Mouse (Mus musculus) embryonic facial prominence, embryonic 14.5 days (tissue): ENCODE data around the gene Igflr1. TPM values are rescaled to one million over a fixed set of nuclear protein-coding genes. Genes with fewer than 3 reads are reported as not detected.

Experiments
- ATAC-seq: fragments of 200-750 bp; cut with Nextera tagmentation; 2 replicates; pipeline ENCODE4 v1.8.0; 2017; ENCODE audit warnings: low read depth, moderate number of reproducible peaks, moderate TSS enrichment
- DNase-seq: peaks from one replicate; pipeline ENCODE4 v3.0.0-alpha.2; 2015; ENCODE audit warnings: low spot score
- H3K27ac ChIP-seq: fragments of 300-500 bp; sonication (generic); replicated peaks from 2 replicates; pipeline ENCODE4 v1.5.1; 2014; ENCODE audit warnings: low read depth, mild to moderate bottlenecking, low read length, moderate library complexity
- H3K27me3 ChIP-seq: fragments of 300-500 bp; sonication (generic); replicated peaks from 2 replicates; pipeline ENCODE4 v1.6.1; 2014; ENCODE audit warnings: low read length; ENCODE audit not compliant: control insufficient read depth, insufficient read depth
- H3K36me3 ChIP-seq: fragments of 300-500 bp; sonication (generic); 2 replicates; pipeline ENCODE4 v1.6.1; 2014; ENCODE audit warnings: low read length, mixed read lengths; ENCODE audit not compliant: control insufficient read depth, insufficient read depth
- H3K4me1 ChIP-seq: fragments of 300-500 bp; sonication (generic); 2 replicates; pipeline ENCODE4 v1.6.1; 2014; ENCODE audit warnings: antibody characterized with exemption, low read length; ENCODE audit not compliant: control insufficient read depth, insufficient read depth
- H3K4me2 ChIP-seq: fragments of 300-500 bp; sonication (generic); 2 replicates; pipeline ENCODE4 v1.6.1; 2014; ENCODE audit warnings: low read depth, mild to moderate bottlenecking, low read length, moderate library complexity, mixed read lengths
- H3K4me3 ChIP-seq: fragments of 300-500 bp; sonication (generic); 2 replicates; pipeline ENCODE4 v1.5.1; 2014; ENCODE audit warnings: low read depth, mild to moderate bottlenecking, low read length
- H3K9ac ChIP-seq: fragments of 300-500 bp; sonication (generic); 2 replicates; pipeline ENCODE4 v1.6.1; 2014; ENCODE audit warnings: low read depth, mild to moderate bottlenecking, low read length, moderate library complexity, mixed read lengths
- H3K9me3 ChIP-seq: fragments of 300-500 bp; sonication (generic); 2 replicates; pipeline ENCODE4 v1.6.1; 2016; ENCODE audit warnings: low read length; ENCODE audit not compliant: control insufficient read depth
- WGBS: fragments of 180-500 bp; shearing (Covaris S2); extraction: QIAGEN DNeasy Blood & Tissue Kit; methylation state at CpG from one replicate; pipeline ENCODE4 v1.1.7; 2014; 5-methylcytosine and 5-hydroxymethylcytosine counted together
- polyA plus RNA-seq: library from polyadenylated mRNA; unstranded; fragments of >200 nt; fragmentation: Nextera tagmentation; extraction: Ambion mirVana; gene quantifications from 2 replicates; pipeline ENCODE4 v1.2.1, GENCODE M21; 2014

Igflr1 gene
- polyA plus RNA-seq, 1 experiment from 2014 or later, result 2.1 TPM

DNA sequence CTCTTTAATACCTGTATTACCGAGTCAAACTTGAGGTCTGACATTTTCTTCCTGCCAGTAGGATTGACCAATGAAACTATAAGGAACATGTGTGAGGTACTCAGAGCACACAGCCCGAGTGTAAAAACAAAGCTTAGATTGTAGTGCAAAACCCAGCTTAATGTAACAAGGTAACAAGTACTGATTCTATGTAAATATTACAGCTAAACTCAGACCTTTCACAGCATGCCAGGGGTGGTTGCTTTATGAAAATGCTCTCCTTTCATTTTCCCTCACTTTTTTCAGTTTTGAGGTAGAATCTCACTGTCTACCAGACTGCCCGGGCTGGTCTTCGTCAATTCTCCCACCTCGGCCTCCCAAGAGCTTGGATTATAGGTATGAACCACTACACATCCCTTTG lies 30.9 kb downstream of the Igflr1 start:
- no peak overlapping the region for H3K4me2 ChIP-seq
- no peaks in the 10 kb centered on the region for H3K36me3 ChIP-seq
- H3K9me3 ChIP-seq, result no peaks in the 10 kb centered on the region
- no peak overlapping the region for H3K4me3 ChIP-seq
- ATAC-seq, result no peak
- no peak overlapping the region for H3K27ac ChIP-seq
- H3K4me1 ChIP-seq, result no peaks in the 10 kb centered on the region
- no peaks in the 10 kb centered on the region for H3K27me3 ChIP-seq
- WGBS, result 74% methylated on average over 5 of the region's 5 CpGs
- no peak overlapping the region for H3K9ac ChIP-seq
- DNase-seq, result no peak

DNA sequence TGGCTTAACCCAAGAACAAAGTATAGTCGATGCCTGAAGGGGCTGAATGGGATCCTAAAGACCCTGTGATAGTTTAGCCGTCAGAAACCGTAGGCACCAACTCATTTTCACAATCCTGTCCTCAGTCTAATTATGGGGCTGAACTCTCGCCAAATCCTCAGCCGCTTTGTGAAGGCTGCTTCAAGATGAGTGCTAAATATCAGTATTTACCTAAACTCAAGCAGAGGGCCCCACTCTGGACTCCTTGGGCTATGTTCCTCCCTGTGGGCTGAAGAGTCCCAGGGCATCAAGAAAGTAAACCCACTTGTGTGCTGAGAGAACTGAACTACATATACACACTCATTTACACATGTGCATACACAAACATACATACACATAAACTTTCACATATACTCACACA lies 31.6 kb downstream of the Igflr1 start:
- ATAC-seq (no peak), DNase-seq (no peak)
- Histone ChIP-seq H3K27me3 (no peaks in the 10 kb centered on the region), H3K4me1 (no peaks in the 10 kb centered on the region), H3K9me3 (no peaks in the 10 kb centered on the region), H3K4me2 (no peak overlapping the region), H3K36me3 (no peaks in the 10 kb centered on the region), H3K9ac (no peak overlapping the region), H3K27ac (no peak overlapping the region), H3K4me3 (no peak overlapping the region)
- 66% methylated on average over 5 of the region's 5 CpGs for WGBS

DNA sequence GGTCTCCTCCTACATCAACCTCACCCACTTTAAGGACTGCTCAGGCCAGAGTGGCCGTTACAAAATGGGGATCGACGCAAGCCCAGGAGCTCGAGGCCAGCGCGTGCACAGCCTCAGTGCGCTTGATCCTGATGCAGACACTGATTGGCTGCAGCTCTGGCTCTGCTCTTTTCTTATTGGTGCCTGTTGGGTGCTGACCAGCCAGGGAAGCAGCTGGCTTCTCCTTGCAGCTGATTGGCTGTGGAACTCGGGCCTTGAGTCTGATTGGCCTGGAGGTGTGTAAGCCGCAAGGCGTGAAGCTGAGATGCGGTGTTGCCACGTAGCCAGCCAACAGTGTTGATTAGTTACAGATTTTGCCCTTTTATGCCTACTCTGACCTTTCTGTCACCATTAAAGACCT lies 33.6 kb downstream of the Igflr1 start, which contains the start of gene Zbtb32:
TSS of gene Zbtb32 (minus strand) at position 124 of the 400 bp plus-strand sequence.
- Histone ChIP-seq H3K9me3 (no peaks in the 10 kb centered on the region), H3K27ac (no peak within 1 kb of the TSS), H3K36me3 (no peaks in the 10 kb centered on the region), H3K9ac (no peak within 1 kb of the TSS), H3K4me2 (no peak within 1 kb of the TSS), H3K4me3 (no peak within 1 kb of the TSS), H3K27me3 (no peaks in the 10 kb centered on the region), H3K4me1 (no peaks in the 10 kb centered on the region)
- DNase-seq (no peak), ATAC-seq (no peak)
- WGBS, result 91% methylated on average over 12 of the region's 12 CpGs

GRCm38 (mm10) chr7:30599933-30600353 lies 34.7 kb downstream of the Igflr1 start:
- no peak overlapping the region for H3K9ac ChIP-seq
- no peaks in the 10 kb centered on the region for H3K4me1 ChIP-seq
- H3K36me3 ChIP-seq, result no peaks in the 10 kb centered on the region
- WGBS, result under 1% methylated on average over 16 of the region's 16 CpGs
- H3K9me3 ChIP-seq, result no peaks in the 10 kb centered on the region
- no peak overlapping the region for H3K4me3 ChIP-seq
- ATAC-seq (peak; percentile 95), DNase-seq (peak; percentile 96)
- no peaks in the 10 kb centered on the region for H3K27me3 ChIP-seq
- peak overlapping the region; percentile 28; the same call in 1 of the 2 replicates for H3K27ac ChIP-seq
- no peak overlapping the region for H3K4me2 ChIP-seq

GRCm38 (mm10) chr7:30600651-30601050 lies 35.4 kb downstream of the Igflr1 start:
- Histone ChIP-seq H3K9ac (no peak overlapping the region; the same call in 1 of the 2 replicates), H3K4me1 (no peaks in the 10 kb centered on the region), H3K27ac (peak overlapping the region; percentile 28; the same call in 1 of the 2 replicates), H3K4me3 (no peak overlapping the region), H3K4me2 (no peak overlapping the region), H3K9me3 (no peaks in the 10 kb centered on the region), H3K27me3 (no peaks in the 10 kb centered on the region), H3K36me3 (no peaks in the 10 kb centered on the region)
- 72% methylated on average over 7 of the region's 7 CpGs for WGBS
- ATAC-seq (no peak; the same call in 1 of the 2 replicates), DNase-seq (peak; percentile 13)

GRCm38 (mm10) chr7:30602583-30602982 lies 37.4 kb downstream of the Igflr1 start:
- Histone ChIP-seq H3K27me3 (no peaks in the 10 kb centered on the region), H3K4me3 (no peak overlapping the region), H3K27ac (no peak overlapping the region), H3K36me3 (no peaks in the 10 kb centered on the region), H3K9ac (no peak overlapping the region), H3K4me2 (no peak overlapping the region), H3K9me3 (no peaks in the 10 kb centered on the region), H3K4me1 (no peaks in the 10 kb centered on the region)
- peak; percentile 66 for DNase-seq
- peak; percentile 15; the same call in 1 of the 2 replicates for ATAC-seq
- WGBS, result 19% methylated on average over 3 of the region's 3 CpGs

DNA sequence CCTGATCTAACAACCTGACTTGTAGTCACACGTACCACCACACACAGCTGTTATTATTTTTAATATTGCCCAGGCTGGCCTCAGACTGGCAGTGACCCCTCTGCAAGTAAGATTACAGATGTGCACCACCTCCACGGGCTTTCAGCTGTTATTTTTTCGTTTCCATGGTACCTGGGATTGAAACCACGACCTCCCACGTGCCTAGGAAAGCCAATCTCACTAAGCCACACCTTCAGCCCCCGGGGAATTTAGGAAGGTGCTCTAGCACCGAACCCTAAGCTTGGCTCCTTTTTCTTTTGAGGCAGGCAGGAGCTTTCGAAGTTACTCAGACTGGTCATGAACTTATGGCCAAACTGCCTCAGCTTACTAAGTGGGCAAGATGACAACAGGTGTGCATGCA lies 39.2 kb downstream of the Igflr1 start:
- Histone ChIP-seq H3K36me3 (no peaks in the 10 kb centered on the region), H3K4me2 (no peak overlapping the region), H3K27ac (no peak overlapping the region), H3K27me3 (no peaks in the 10 kb centered on the region), H3K9me3 (no peaks in the 10 kb centered on the region), H3K4me3 (no peak overlapping the region), H3K9ac (no peak overlapping the region), H3K4me1 (no peaks in the 10 kb centered on the region)
- peak; percentile 35 for DNase-seq
- 40% methylated on average over 8 of the region's 8 CpGs for WGBS
- ATAC-seq, result no peak

- WGBS, result 85% methylated on average over 8 of the region's 8 CpGs
- no peak for ATAC-seq
- no peak overlapping the region for H3K9ac ChIP-seq
Observed at GRCm38 (mm10) chr7:30604944-30605343, 39.7 kb downstream of the Igflr1 start.

DNA sequence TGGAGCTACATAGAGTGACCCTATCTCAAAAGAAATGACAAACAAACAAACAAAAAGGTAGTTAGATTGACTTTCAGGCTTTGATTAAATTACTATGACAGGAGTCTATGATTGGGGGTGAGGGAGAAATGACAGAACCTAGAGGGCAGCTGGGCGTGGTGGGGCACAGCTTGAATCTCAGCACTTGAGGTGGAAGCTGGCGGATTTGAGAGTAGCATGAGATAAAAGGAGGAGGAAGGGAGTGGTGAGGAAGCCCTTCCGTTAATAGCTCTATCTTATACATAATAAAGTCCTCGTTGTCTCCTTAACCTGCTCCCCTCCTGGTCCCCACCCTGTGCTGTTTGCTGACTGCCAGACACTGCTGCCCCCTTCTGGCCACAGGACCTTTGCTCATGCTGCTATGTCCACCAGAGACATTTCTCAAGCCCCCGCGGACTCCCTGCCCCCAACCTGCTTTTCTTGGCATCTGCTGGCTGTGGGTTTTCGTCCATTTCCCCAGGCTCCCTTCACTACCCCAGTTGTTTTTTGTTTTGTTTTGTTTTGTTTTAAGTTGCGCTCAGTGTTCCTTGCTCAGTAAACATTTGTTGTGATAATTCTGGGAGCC lies 42.6 kb downstream of the Igflr1 start:
- Histone ChIP-seq H3K4me1 (no peaks in the 10 kb centered on the region), H3K9ac (no peak overlapping the region), H3K4me3 (no peak overlapping the region), H3K27me3 (no peaks in the 10 kb centered on the region), H3K9me3 (no peaks in the 10 kb centered on the region), H3K4me2 (no peak overlapping the region), H3K27ac (no peak overlapping the region), H3K36me3 (no peaks in the 10 kb centered on the region)
- ATAC-seq (peak; percentile 80), DNase-seq (peak; percentile 51)
- WGBS, result 28% methylated on average over 8 of the region's 8 CpGs

More at GRCm38 (mm10) chr7:30604944-30605343, 39.7 kb downstream of the Igflr1 start:
- no peak for DNase-seq
- H3K27ac ChIP-seq, result no peak overlapping the region
- no peak overlapping the region for H3K4me2 ChIP-seq
- no peaks in the 10 kb centered on the region for H3K9me3 ChIP-seq
- no peaks in the 10 kb centered on the region for H3K36me3 ChIP-seq
- H3K4me3 ChIP-seq, result no peak overlapping the region
- no peaks in the 10 kb centered on the region for H3K4me1 ChIP-seq
- H3K27me3 ChIP-seq, result no peaks in the 10 kb centered on the region
